Mouse (Mus musculus): ENCODE data around the gene C2cd2l. TPM values are rescaled to one million over a fixed set of nuclear protein-coding genes. Genes with fewer than 3 reads are reported as not detected.
"Not testable (repeated sequence)": the region's sequence is repeated elsewhere in the genome, so short reads cannot be mapped to it uniquely, and the experiment has no call there.

C2cd2l gene
- 10 to 100 TPM; 19.3 to 25.1 TPM for total RNA-seq (2021)
- long read RNA-seq, experiment 1, full-length matches to known transcripts = 4 of 16 reads
- long read RNA-seq, experiment 1, partial matches to known transcripts = 4 of 16 reads
- long read RNA-seq, experiment 1, other reads (novel, unspliced or antisense) = 8 of 16 reads
- long read RNA-seq, experiment 2, full-length matches to known transcripts = 6 of 17 reads
- long read RNA-seq, experiment 2, partial matches to known transcripts = 9 of 17 reads
- long read RNA-seq, experiment 2, other reads (novel, unspliced or antisense) = 2 of 17 reads

- peak; percentile 91 for DNase-seq
These were observed at the start of gene C2cd2l for GRCm38 (mm10) chr9:44319887-44320798. C2cd2l (minus strand) TSS chr9:44320285.

- DNase-seq = no peak
These were observed 44.4 kb upstream of the C2cd2l start for GRCm38 (mm10) chr9:44364480-44364879.

- not testable (repeated sequence) for DNase-seq
These were observed 41.8 kb upstream of the C2cd2l start for GRCm38 (mm10) chr9:44361931-44362330.

- DNase-seq = peak; percentile 97
These were observed 41.3 kb upstream of the C2cd2l start, which contains the start of gene Vps11 for GRCm38 (mm10) chr9:44361190-44361917. Vps11 (minus strand) TSS chr9:44361670.

GRCm38 (mm10) chr9:44357207-44357606 is 37.1 kb upstream of the C2cd2l start:
- no peak for DNase-seq

GRCm38 (mm10) chr9:44353142-44353541 is 33.1 kb upstream of the C2cd2l start:
- peak; percentile 46 for DNase-seq

- no peak for DNase-seq
These were observed 32.3 kb upstream of the C2cd2l start for GRCm38 (mm10) chr9:44352337-44352736.

GRCm38 (mm10) chr9:44351396-44351795 is 31.3 kb upstream of the C2cd2l start:
- DNase-seq = no peak

- no peak for DNase-seq
These were observed 28.5 kb upstream of the C2cd2l start for GRCm38 (mm10) chr9:44348546-44348945.

GRCm38 (mm10) chr9:44347621-44348020 is 27.5 kb upstream of the C2cd2l start:
- DNase-seq = no peak

- no peak for DNase-seq
These were observed 27.1 kb upstream of the C2cd2l start for GRCm38 (mm10) chr9:44347166-44347565.

- no peak for DNase-seq
These were observed 25.7 kb upstream of the C2cd2l start for GRCm38 (mm10) chr9:44345570-44346433.

- DNase-seq = peak; percentile 95
These were observed 23.8 kb upstream of the C2cd2l start, which contains the start of gene Hmbs for GRCm38 (mm10) chr9:44343781-44344421. Hmbs (minus strand) TSS chr9:44344228.

- no peak for DNase-seq
These were observed 23.2 kb upstream of the C2cd2l start for GRCm38 (mm10) chr9:44343290-44343689.

- DNase-seq = no peak
These were observed 22.5 kb upstream of the C2cd2l start for GRCm38 (mm10) chr9:44342605-44343004.

- no peak for DNase-seq
These were observed 22.1 kb upstream of the C2cd2l start for GRCm38 (mm10) chr9:44342173-44342572.

GRCm38 (mm10) chr9:44341487-44341886 is 21.4 kb upstream of the C2cd2l start:
- no peak for DNase-seq

GRCm38 (mm10) chr9:44338574-44338973 is 18.5 kb upstream of the C2cd2l start:
- DNase-seq = no peak

- DNase-seq = no peak
These were observed 17.5 kb upstream of the C2cd2l start for GRCm38 (mm10) chr9:44337436-44338169.

GRCm38 (mm10) chr9:44336964-44337363 is 16.9 kb upstream of the C2cd2l start:
- no peak for DNase-seq

Data from adrenal gland, postnatal 10 days (tissue).